Mouse (Mus musculus): Measurements from ENCODE around the gene Tspan9.

Tspan9 gene

GRCm38 (mm10) chr6:127923296-127923695 is 220.1 kb downstream of the Tspan9 start:
- no peak for DNase-seq (ENCODE audit: extremely low spot score)

GRCm38 (mm10) chr6:127921996-127922395 is 221.4 kb downstream of the Tspan9 start:
- no peak for DNase-seq (ENCODE audit: extremely low spot score)

DNA sequence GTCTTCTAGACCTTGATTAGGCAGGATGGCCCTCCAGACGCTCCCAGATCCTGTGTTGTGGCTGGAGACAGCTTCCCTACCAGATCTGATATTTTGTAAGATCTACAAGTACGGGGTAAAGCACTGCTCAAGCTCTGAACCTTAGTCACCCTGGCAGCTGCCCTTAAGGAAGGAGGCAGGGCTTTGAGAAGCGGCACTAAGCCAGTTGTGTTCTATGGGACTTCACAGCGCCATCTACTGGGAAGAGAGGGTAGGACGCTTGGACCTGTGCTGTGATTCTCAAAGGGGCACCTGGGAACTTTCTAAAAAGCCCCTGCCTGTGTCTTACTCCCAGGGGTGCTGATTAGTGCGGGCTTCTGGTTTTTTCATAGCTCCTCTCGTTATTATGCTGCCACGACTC is 222.7 kb downstream of the Tspan9 start:
- DNase-seq (ENCODE audit: extremely low spot score): peak; percentile 74

- no peak for DNase-seq (ENCODE audit: extremely low spot score)
Observed at GRCm38 (mm10) chr6:127919491-127919890, 223.9 kb downstream of the Tspan9 start.

DNA sequence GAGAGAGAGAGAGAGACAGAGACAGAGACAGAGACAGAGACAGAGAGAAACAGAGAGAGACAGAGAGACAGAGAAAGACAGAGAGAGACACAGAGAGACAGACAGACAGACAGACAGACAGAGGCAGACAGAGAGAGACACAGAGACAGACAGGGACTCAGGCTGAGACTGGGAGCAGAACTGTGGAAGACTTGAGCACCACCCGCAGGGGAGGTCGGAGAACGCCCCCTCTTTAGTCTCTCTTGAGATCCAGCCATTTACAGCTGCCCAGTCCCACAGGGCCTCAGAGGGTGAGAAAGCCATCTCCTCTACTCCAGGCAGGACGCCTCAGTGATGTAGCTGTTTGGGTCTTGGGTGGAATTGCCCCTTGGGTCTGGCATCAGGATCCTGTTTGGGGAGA is 225.7 kb downstream of the Tspan9 start:
- no peak for DNase-seq (ENCODE audit: extremely low spot score)

DNA sequence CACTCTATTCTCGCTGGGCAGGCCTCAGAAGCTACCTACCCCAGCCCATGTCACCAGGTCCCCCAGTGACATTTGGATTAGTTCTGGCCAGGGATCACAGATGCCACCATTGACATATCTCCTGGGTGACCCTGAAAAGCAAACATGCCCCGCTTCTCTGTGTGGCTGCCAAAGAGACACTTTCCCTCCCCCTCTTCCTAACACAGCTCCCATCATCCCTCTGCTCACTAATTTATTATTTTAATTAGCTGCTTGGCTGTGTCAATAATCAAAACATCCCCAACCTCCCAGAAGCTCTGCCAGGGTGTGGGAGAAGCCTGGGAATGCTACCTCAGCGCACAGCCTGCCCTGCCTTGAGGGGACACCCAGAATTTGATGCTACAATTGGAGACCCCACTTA is 226.4 kb downstream of the Tspan9 start:
- no peak for DNase-seq (ENCODE audit: extremely low spot score)

GRCm38 (mm10) chr6:127912938-127913337 is 230.5 kb downstream of the Tspan9 start:
- no peak for DNase-seq (ENCODE audit: extremely low spot score)

DNA sequence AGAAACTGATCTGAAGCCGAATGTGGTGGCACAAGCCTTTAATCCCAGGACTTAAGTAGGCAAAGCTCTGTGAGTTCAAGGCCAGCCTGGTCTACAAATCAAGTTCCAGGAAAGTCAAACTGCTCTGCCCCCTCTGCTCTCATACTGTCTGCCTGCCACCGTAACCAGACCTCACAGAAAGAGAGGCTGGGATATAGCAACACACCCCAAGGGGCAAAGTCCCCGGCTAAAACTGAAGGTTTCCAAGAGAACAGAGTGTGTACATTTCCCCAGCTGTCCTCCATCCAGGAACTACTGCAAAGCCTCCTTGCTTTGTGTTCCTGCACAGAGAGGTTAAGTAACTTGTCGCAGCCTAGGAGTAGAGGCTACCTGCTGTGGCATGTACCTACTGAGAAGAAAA is 231.7 kb downstream of the Tspan9 start:
- no peak for DNase-seq (ENCODE audit: extremely low spot score)
